Mouse (Mus musculus) right cerebral cortex, postnatal 4 days (tissue): ENCODE data around the gene Anks1b.

Experiments
- DNase-seq: peaks from one replicate; pipeline ENCODE4 v3.0.0-alpha.2; 2022

Anks1b gene

DNA sequence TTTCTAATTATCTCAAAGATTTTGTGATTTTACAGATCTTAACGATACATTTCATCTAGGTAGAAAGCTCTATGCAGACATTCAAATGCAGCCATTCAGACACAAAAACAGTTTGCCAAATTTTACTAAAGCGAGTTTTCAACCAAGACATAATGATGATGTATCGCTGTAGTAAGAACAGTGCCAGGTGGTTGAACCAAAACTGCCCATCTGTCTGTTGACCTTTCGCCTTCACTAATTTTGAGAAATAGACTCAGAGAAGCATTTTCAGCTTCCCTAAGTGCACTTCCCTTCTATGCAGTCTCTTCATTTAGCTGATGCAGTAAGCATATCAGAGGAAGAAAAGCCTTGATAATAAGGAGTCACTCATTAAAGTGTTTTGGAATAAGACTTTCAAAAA is 527.1 kb downstream of the Anks1b start:
- DNase-seq = no peak

DNA sequence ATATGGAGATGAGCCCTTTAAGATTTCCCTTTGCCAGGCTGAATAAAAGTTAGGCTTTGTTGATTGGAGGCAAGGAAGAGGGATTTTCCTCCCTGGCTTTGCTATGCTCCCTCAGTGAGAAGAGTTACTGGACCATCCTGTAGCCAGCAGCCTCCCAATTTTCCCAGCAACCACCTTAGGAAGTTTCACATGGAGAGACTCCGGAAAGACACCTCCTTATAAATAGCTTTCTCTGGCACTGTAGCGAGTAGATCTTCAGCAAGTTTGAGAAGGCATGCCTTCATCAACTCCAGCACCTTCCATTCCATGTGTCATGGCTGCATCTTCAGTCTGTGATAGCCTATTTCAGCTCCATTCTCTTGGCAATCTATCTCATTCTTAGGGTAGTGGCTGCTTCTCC is 535.2 kb downstream of the Anks1b start:
- DNase-seq = no peak

DNA sequence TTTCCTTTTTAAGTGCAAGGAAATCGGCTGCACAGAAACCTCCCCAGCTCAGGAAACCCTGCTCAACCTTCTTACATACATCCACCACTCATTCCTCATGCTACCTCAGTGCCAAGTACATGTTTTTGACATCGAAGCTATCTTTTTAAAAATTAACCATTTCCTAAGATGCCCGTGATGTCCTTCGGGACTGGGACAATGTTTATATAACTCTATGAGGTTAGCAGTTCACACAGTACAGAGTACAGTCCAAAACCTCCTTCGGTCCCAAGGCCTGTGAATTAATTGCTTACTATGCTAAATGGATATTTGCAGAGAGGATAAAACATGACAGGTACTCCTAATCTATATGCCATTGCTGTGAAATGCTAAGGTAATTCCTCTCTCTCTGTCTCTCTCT is 558.2 kb downstream of the Anks1b start:
- no peak for DNase-seq

DNA sequence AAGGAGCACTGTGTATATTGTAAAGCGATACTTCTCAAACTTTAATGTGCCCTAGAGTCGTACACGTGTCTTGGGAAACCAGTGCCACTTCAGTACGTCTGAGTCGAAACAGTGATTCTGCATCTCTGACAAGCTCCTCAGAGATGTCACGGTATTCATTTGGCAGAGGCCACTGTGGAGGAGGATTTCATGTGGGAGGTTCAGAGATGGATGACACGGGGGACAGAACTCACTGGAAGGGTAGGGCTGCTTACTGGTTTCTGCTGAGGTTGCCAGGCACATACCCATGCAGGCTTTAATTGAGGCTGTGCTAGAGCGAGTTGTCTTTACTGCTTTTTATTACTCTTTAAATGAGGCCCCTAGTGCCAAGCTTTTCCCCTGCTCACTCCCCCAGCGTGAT is 558.7 kb downstream of the Anks1b start:
- no peak for DNase-seq

- no peak for DNase-seq
These were observed 559.2 kb downstream of the Anks1b start for GRCm38 (mm10) chr10:90432479-90432878.

GRCm38 (mm10) chr10:90441036-90441435 is 567.7 kb downstream of the Anks1b start:
- no peak for DNase-seq

GRCm38 (mm10) chr10:90441656-90442055 is 568.3 kb downstream of the Anks1b start:
- DNase-seq = no peak

DNA sequence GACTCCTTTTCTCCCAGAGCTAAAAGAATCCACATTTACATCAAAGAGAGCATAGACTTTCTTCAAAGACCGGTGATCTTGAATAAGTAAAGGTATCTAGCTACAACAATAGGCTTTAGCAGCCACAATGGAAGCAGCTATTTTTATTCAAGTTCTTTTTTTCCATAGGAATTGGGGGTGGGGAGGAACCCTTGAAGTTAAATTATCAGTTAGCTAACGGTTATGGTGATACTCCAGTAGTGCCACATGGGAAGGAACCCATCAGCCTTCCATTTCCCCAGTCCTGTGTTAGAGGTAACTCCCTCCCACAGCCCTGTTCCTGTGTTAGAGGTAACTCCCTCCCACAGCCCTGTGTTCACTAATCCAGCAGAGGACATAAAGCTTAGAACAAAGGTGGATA is 591.6 kb downstream of the Anks1b start:
- no peak for DNase-seq

GRCm38 (mm10) chr10:90465426-90465825 is 592.1 kb downstream of the Anks1b start:
- DNase-seq = no peak

DNA sequence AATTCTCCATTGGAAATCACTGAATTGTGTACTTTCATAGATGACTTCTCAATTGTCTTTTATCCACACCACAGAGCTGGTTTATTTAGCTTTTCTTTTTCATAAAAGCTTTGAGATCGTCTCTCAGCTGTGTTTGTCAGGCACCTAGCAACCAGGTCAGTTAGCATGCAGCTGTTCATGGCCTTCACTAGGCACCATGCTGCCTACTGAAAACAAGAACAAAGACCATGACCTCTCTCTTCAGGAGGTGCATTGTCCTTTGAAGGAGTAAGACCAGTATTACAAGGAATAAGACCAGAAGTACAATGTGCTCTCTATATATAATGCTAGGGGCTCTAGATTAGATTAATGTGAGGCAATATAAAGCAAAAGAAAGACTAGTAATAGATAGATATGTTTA is 594.2 kb downstream of the Anks1b start:
- no peak for DNase-seq

DNA sequence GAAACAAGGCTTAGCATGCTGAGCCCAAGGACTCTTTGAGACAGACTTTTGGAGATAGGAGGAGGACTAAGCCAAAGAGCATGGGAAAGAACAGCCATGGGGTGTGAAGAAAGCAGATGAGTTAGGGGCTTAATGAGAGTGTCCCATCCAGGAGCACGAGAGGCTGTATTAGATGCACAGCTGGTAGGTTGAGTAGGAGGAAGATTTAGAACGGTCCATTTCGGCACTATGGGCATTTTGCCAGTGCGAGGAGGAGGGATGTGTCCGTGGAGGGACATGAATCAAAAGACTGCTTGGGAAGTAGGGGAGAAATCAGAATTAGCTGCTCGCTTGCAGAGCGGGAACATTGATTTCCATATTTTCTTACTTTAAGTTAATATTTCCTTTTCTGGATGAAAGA is 620.1 kb downstream of the Anks1b start:
- DNase-seq = peak; percentile 30

DNA sequence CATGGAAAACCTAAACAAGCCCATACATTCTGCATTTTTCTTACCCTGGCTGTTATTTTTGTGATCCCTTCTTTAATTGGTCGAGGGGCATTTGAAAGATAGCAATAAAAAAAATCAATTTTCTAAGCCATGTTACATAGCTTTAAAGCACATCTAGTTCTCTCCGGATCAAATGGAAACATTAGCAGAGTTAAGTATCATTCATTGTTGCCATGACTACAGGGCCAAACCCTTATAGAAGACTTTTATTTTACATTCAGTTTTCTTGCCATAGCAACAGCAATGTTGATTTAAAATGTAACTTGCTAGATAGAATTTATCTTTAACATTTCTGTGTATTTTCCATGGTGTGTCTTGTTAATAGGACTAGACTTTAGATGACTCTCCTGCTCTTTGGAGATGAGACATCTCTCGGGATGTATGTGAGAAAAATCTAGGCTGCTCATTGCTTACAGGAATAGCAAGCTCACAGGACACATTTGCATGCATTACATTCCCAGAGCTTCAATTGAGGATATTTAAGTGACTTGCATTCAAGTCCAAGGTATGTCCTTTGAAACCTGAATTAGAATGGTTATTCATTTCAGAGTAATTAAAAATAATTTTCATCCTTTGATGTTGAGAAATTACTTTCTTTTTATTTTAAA is 620.8 kb downstream of the Anks1b start:
- no peak for DNase-seq

DNA sequence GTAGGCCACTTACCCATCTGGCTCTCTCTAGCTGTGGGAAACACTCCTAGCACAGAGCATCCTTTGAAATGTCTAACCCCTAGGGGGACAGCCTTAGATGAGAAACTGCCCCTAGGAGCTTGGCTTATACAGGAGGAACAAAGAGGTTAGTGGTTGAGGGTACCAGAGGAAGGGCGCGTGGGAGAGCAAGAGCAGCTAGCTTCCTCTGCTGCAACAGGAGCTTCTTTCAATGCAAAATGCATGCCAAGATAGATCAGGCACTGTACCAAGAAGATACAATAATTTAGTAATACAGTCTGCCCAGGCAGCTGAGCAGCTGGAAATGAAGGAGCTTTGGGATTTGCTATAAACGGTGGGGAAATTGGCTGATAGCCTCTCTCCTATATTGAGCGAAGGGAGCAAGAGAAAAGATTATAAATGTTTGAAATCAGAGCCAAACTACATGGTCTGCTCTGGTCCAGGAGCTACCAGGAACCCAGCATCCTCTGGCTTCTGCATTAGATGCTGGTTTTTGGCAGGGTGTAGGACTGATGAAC is 621.7 kb downstream of the Anks1b start:
- peak; percentile 29 for DNase-seq

DNA sequence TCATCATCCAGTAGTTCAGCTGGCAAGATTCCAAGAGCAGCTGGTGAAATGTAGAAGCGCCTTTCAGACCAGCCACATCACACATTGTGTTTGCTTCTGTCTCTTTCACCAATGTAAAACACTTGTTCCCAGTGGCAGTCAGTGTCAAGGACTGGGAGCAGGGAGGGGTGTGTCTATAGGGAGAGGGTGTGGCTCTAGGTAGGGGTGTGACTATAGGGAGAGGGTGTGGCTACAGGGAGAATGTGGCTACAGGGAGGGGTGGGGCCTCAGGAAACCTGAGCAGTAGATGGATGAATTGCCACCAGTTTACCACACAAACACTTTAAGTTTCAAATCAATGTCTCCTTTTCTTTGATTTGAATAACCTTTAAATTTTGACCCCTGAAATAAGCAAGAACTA is 634.3 kb downstream of the Anks1b start:
- DNase-seq = no peak

GRCm38 (mm10) chr10:90512801-90513200 is 639.5 kb downstream of the Anks1b start:
- no peak for DNase-seq

- DNase-seq = no peak
These were observed 658.5 kb downstream of the Anks1b start for GRCm38 (mm10) chr10:90531813-90532212.

DNA sequence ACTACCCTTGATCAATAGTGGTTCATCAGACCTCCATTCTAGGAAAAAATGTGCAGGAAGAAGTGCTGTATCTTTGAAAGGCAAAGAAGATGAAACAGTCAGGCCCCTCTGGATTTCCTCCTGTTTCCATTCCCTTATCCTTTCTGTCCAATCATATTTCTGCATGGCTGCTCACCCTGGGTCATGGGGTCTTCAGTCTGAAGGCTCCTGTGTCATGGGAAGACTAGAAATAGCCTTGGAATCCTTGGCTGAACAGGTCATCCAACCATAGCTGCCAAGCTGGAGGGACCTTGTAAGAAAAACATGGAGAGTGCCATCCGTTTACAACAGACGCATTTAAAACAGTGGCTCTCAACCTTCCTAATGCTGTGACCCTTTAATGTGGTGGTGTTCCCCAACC is 662.1 kb downstream of the Anks1b start:
- DNase-seq = no peak

DNA sequence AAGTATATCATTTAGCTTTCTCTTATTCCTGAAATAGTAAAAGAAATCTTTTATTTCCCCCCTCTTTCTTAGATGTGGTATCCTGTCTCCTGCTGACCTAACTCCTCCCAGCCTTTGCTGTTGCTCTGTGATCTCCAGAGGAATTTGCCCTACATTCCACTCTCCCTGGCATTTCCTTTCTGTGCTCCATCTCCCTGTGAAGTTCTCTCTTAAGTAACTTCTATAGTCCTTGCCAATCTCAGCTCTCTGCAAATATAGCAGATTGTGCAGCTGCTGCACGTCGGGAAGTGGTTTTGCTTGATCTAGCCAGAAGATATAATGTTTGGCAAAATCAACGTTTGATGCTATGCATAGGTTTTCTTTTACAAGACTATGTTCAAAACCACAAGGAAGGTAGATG is 673.3 kb downstream of the Anks1b start:
- no peak for DNase-seq

GRCm38 (mm10) chr10:90562906-90563305 is 689.6 kb downstream of the Anks1b start:
- no peak for DNase-seq

GRCm38 (mm10) chr10:90576191-90577098 is 703.1 kb downstream of the Anks1b start:
- peak; percentile 63 for DNase-seq

GRCm38 (mm10) chr10:90577099-90577461 is 703.8 kb downstream of the Anks1b start:
- no peak for DNase-seq

GRCm38 (mm10) chr10:90577777-90578176 is 704.5 kb downstream of the Anks1b start:
- DNase-seq = no peak

GRCm38 (mm10) chr10:90579970-90580369 is 706.7 kb downstream of the Anks1b start:
- no peak for DNase-seq

DNA sequence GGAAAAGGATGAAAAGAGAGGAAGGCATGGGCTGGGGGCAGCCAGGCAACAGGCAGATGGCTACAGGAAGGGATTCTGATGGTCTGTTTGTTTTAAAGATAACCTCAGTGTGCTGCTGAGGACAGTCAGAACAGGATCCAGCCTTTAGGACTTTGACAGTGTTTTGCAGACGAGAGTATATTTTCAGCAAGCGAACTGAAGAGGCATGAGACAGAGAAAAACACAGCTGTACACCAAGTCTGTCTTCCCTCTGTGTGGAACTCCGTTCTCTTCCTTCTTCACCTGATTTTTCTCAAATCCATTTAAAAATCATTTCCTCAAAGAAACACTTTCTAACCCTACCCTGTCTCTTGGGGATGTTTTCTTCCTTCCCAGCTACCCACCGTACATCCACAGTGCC is 710.7 kb downstream of the Anks1b start:
- DNase-seq = no peak
